Mouse (Mus musculus): ENCODE data around the gene Pxt1. TPM values are rescaled to one million over a fixed set of nuclear protein-coding genes. Genes with fewer than 3 reads are reported as not detected.
A peak's percentile ranks its signal among the peaks of the same experiment; 100 is the strongest.

Gene Pxt1
- polyA plus RNA-seq, 2 experiments: 0.14 to 0.23 TPM

- ATAC-seq (ENCODE audit: insufficient read depth): no peak
- whole genome bisulfite sequencing (ENCODE audit: insufficient replicate concordance): 75% methylated on average over 3 of the region's 3 CpGs
- H3K4me3 ChIP-seq (ENCODE audit: insufficient read depth in 1 of 2, low read depth in 2 of 2, low read length in 2 of 2): no peak overlapping the region
- H3K4me2 ChIP-seq (ENCODE audit: low read depth): no peak overlapping the region
- peaks cover 48% of the 10 kb centered on the region for H3K36me3 ChIP-seq (replicated peaks; ENCODE audit: control insufficient read depth, insufficient read depth, low read depth)
- no peaks in the 10 kb centered on the region for H3K27me3 ChIP-seq (ENCODE audit: control insufficient read depth, insufficient read depth, low read length)
- TF ChIP-seq EP300 (IDR thresholded peaks at IDR 0.05; ENCODE audit: low read depth): no peak
- TF ChIP-seq CTCF (IDR thresholded peaks at IDR 0.05; ENCODE audit: low read depth): no peak
- DNase-seq (ENCODE audit: low read depth in 3 of 3, low spot score in 3 of 3): no peak
- H3K4me1 ChIP-seq (replicated peaks; ENCODE audit: control insufficient read depth in 2 of 2, insufficient read depth in 2 of 2, low read length in 1 of 2): no peaks in the 10 kb centered on the region
- no peak overlapping the region for H3K27ac ChIP-seq
- no peaks in the 10 kb centered on the region for H3K9me3 ChIP-seq (ENCODE audit: control insufficient read depth, low read length)
- H3K9ac ChIP-seq (replicated peaks): no peak overlapping the region
Observed at GRCm38 (mm10) chr17:28988996-28989395, 45.4 kb upstream of the Pxt1 start.

- no peak overlapping the region for H3K4me3 ChIP-seq (ENCODE audit: insufficient read depth in 1 of 2, low read depth in 2 of 2, low read length in 2 of 2)
- WGBS (ENCODE audit: insufficient replicate concordance): 85% methylated on average over 4 of the region's 4 CpGs
- no peaks in the 10 kb centered on the region for H3K9me3 ChIP-seq (ENCODE audit: control insufficient read depth, low read length)
- no peaks in the 10 kb centered on the region for H3K4me1 ChIP-seq (replicated peaks; ENCODE audit: control insufficient read depth in 2 of 2, insufficient read depth in 2 of 2, low read length in 1 of 2)
- no peak for DNase-seq (ENCODE audit: low read depth in 3 of 3, low spot score in 3 of 3)
- H3K9ac ChIP-seq (replicated peaks): no peak overlapping the region
- TF ChIP-seq EP300 (IDR thresholded peaks at IDR 0.05; ENCODE audit: low read depth): no peak
- ATAC-seq (ENCODE audit: insufficient read depth): no peak
- H3K27me3 ChIP-seq (ENCODE audit: control insufficient read depth, insufficient read depth, low read length): no peaks in the 10 kb centered on the region
- H3K27ac ChIP-seq: no peak overlapping the region
- peaks cover 50% of the 10 kb centered on the region for H3K36me3 ChIP-seq (replicated peaks; ENCODE audit: control insufficient read depth, insufficient read depth, low read depth)
- H3K4me2 ChIP-seq (ENCODE audit: low read depth): no peak overlapping the region
Observed at GRCm38 (mm10) chr17:28988291-28988690, 44.7 kb upstream of the Pxt1 start.

- H3K4me3 ChIP-seq (ENCODE audit: insufficient read depth in 1 of 2, low read depth in 2 of 2, low read length in 2 of 2): no peak overlapping the region
- peaks cover 50% of the 10 kb centered on the region for H3K36me3 ChIP-seq (replicated peaks; ENCODE audit: control insufficient read depth, insufficient read depth, low read depth)
- H3K27ac ChIP-seq: no peak overlapping the region
- ATAC-seq (ENCODE audit: insufficient read depth) (no peak), DNase-seq (ENCODE audit: low read depth in 3 of 3, low spot score in 3 of 3) (peak in 2 of 3 experiments; percentile 49 to 51)
- no peaks in the 10 kb centered on the region for H3K27me3 ChIP-seq (ENCODE audit: control insufficient read depth, insufficient read depth, low read length)
- 46% methylated on average over 4 of the region's 4 CpGs for WGBS (ENCODE audit: insufficient replicate concordance)
- no peaks in the 10 kb centered on the region for H3K4me1 ChIP-seq (replicated peaks; ENCODE audit: control insufficient read depth in 2 of 2, insufficient read depth in 2 of 2, low read length in 1 of 2)
- no peak overlapping the region for H3K4me2 ChIP-seq (ENCODE audit: low read depth)
- no peak overlapping the region for H3K9ac ChIP-seq (replicated peaks)
- no peak for TF ChIP-seq EP300 (IDR thresholded peaks at IDR 0.05; ENCODE audit: low read depth)
- TF ChIP-seq CTCF (IDR thresholded peaks at IDR 0.05; ENCODE audit: low read depth): peak; percentile 92
- H3K9me3 ChIP-seq (ENCODE audit: control insufficient read depth, low read length): no peaks in the 10 kb centered on the region
Observed at GRCm38 (mm10) chr17:28987713-28988112, 44.1 kb upstream of the Pxt1 start.

- Histone ChIP-seq H3K9me3 (ENCODE audit: control insufficient read depth, low read length) (no peaks in the 10 kb centered on the region), H3K27ac (no peak overlapping the region), H3K4me1 (replicated peaks; ENCODE audit: control insufficient read depth in 2 of 2, insufficient read depth in 2 of 2, low read length in 1 of 2) (no peaks in the 10 kb centered on the region), H3K36me3 (replicated peaks; ENCODE audit: control insufficient read depth, insufficient read depth, low read depth) (peaks cover 50% of the 10 kb centered on the region), H3K4me3 (ENCODE audit: insufficient read depth in 1 of 2, low read depth in 2 of 2, low read length in 2 of 2) (no peak overlapping the region), H3K9ac (replicated peaks) (no peak overlapping the region), H3K27me3 (ENCODE audit: control insufficient read depth, insufficient read depth, low read length) (no peaks in the 10 kb centered on the region), H3K4me2 (ENCODE audit: low read depth) (no peak overlapping the region)
- no peak for ATAC-seq (ENCODE audit: insufficient read depth)
- TF ChIP-seq EP300 (IDR thresholded peaks at IDR 0.05; ENCODE audit: low read depth): no peak
- peak; percentile 78 for TF ChIP-seq CTCF (IDR thresholded peaks at IDR 0.05; ENCODE audit: low read depth)
- DNase-seq (ENCODE audit: low read depth in 3 of 3, low spot score in 3 of 3): no peak
Observed at GRCm38 (mm10) chr17:28986833-28987232, 43.2 kb upstream of the Pxt1 start.

GRCm38 (mm10) chr17:28984724-28985420 lies 41.2 kb upstream of the Pxt1 start:
- no peak overlapping the region for H3K4me3 ChIP-seq (ENCODE audit: insufficient read depth in 1 of 2, low read depth in 2 of 2, low read length in 2 of 2)
- no peaks in the 10 kb centered on the region for H3K4me1 ChIP-seq (replicated peaks; ENCODE audit: control insufficient read depth in 2 of 2, insufficient read depth in 2 of 2, low read length in 1 of 2)
- ATAC-seq (ENCODE audit: insufficient read depth) (no peak), DNase-seq (ENCODE audit: low read depth in 3 of 3, low spot score in 3 of 3) (no peak)
- no peaks in the 10 kb centered on the region for H3K27me3 ChIP-seq (ENCODE audit: control insufficient read depth, insufficient read depth, low read length)
- no peak overlapping the region for H3K27ac ChIP-seq
- TF ChIP-seq CTCF (IDR thresholded peaks at IDR 0.05; ENCODE audit: low read depth) (no peak), EP300 (IDR thresholded peaks at IDR 0.05; ENCODE audit: low read depth) (no peak)
- H3K9ac ChIP-seq (replicated peaks): no peak overlapping the region
- H3K4me2 ChIP-seq (ENCODE audit: low read depth): no peak overlapping the region
- peaks cover 36% of the 10 kb centered on the region for H3K36me3 ChIP-seq (replicated peaks; ENCODE audit: control insufficient read depth, insufficient read depth, low read depth)
- no peaks in the 10 kb centered on the region for H3K9me3 ChIP-seq (ENCODE audit: control insufficient read depth, low read length)
- 89% methylated on average over 1 of the region's 1 CpGs for WGBS (ENCODE audit: insufficient replicate concordance)

Data from liver, embryonic 14.5 days (tissue).